Mouse (Mus musculus): ENCODE data around the gene Gm20388.

DNA sequence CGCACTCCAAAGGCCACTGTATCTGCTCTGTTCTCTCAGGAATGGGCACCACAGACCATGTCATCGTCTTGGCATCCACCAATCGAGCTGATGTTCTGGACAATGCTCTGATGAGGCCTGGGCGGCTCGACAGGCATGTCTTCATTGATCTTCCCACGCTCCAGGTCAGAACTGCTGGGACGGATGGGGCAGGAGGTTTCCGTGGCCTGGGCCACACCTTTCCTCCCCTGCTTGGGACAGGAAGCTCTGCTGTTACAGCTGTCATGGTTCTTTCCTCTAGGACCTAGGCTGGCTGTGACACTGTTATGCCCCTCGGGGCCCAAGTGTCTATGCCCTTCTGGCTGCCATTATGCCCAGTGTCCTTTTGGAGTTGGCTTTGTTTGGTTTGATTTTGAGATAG, 3176.6 kb downstream of the Gm20388 start:
- no peak for TF ChIP-seq CTCF (IDR thresholded peaks at IDR 0.05; ENCODE audit: low read depth, low read length)
- no peak for TF ChIP-seq GATA1 (IDR thresholded peaks at IDR 0.05; ENCODE audit: borderline replicate concordance, low read length)
- TF ChIP-seq POLR2AphosphoS5 (IDR thresholded peaks at IDR 0.05; ENCODE audit: insufficient replicate concordance, low read depth, low read length): no peak

All from G1E (cell line).